Mouse (Mus musculus) ES-Bruce4 (cell line): ENCODE measurements around the gene Taok3.

Experiments used
- CTCF ChIP-seq: IDR thresholded peaks from one replicate; pipeline ENCODE4 v1.8.1; 2011; ENCODE audit warnings: low read depth, low read length
- EP300 ChIP-seq: IDR thresholded peaks from 2 replicates; pipeline ENCODE4 v1.6.1; 2011; ENCODE audit warnings: low read depth, low read length; ENCODE audit not compliant: insufficient read depth
- POLR2A ChIP-seq: IDR thresholded peaks from one replicate; pipeline ENCODE4 v1.8.1; 2011; ENCODE audit warnings: low read length; ENCODE audit not compliant: insufficient read depth

- no peak for TF ChIP-seq CTCF
- TF ChIP-seq EP300: no peak
- no peak for TF ChIP-seq POLR2A
Measured at GRCm38 (mm10) chr5:117130726-117131125, 10.8 kb downstream of the Taok3 start.
